Mouse (Mus musculus) regulatory T cell (primary cell): ENCODE data around the gene Ttll5.

Source experiments
- in situ Hi-C: fragments of 300-600 bp; cut with MboI, MseI; formaldehyde crosslinking; loops from one replicate; pipeline ENCODE4 v1.15.1; 2025; ENCODE audit warnings: high pct_unique_total_duplicates

Gene Ttll5

GRCm38 (mm10) chr12:85839371-85840000 lies 15.0 kb downstream of the Ttll5 start:
- in situ Hi-C loops = no loop called here

DNA sequence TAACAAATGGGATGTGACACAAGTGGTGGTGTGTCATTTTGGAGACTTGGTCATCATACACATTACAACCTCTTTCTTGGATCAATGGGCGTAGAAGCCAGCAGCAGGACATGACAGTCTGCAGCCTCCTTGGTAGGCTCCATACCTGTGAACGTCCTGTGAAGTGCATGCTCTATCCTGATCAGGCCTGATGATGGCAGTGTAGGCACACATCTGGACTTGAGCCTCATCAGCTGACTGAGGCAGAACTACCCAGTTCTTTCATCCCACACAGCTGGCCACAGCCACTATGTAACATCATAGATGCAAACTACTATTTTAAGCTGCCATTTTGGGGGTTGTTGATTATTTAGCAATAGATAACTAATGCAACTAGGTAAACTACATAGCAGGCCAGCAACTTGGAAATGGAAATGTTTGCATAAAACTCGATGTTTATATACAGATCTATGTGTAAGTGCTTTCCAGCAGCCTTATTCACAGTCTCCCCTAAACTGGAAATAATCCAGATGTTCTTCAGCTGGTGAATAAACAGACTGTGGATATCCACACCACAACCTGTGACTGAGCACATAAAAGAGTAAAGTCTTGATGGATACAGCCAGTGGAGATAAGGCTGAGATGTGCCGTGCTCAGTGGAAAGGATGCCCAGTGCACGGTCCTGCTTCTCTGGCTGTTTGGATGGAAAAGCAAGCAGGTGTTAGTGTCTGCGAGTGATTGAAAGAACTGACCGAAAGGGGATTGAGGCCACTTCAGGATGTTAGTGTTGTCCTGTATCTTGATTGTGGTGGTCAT lies 23.9 kb downstream of the Ttll5 start:
- in situ Hi-C loops = loop anchor here (10.0 kb wide), 1 partner anchor 226 kb away; the partner anchor contains the start of gene Tgfb3

DNA sequence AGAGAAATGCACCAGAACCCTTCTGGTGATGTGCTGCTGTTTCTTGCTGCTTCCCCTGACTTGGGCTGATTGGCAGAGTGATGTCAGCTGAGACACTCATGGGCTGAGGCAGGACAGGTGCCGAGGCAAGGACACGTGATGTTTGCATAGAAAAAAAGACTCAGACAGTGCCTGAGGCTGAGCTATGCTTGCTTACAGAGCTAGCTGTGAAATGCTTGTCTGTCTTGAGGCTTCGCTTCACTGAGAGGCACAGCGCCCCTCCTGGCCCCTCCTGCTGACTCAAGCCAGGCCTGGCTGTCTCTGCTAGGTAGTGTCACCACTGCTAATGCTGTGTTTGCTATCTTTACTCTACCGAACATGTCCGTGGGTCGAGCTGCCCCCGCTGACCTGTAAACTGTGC lies 26.2 kb downstream of the Ttll5 start:
- in situ Hi-C loops = no loop called here

- in situ Hi-C loops = no loop called here
Measured at GRCm38 (mm10) chr12:85853836-85854235, 29.4 kb downstream of the Ttll5 start.

GRCm38 (mm10) chr12:85854271-85854670 lies 29.8 kb downstream of the Ttll5 start:
- in situ Hi-C loops = no loop called here

GRCm38 (mm10) chr12:85857300-85857699 lies 32.8 kb downstream of the Ttll5 start:
- in situ Hi-C loops = no loop called here

DNA sequence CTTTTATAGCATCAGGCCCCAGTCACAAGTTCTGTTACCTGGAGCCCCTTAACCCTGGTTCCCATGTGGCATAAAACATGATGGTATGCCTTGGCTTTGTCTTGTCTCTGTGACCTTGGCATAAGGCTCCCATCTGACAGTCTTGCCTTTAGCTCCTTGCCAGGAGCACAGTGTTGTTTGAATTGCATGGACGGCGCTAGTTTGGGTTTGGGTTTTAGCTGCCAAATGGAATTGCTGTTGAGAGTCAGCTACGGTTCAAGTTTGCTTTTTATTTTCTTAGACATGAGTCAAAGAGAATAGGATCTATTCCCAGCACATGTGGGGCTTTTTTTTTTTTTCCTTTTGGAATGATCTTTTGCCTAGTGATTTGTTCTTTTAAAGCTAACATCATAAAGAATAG lies 34.7 kb downstream of the Ttll5 start:
- in situ Hi-C loops = no loop called here

DNA sequence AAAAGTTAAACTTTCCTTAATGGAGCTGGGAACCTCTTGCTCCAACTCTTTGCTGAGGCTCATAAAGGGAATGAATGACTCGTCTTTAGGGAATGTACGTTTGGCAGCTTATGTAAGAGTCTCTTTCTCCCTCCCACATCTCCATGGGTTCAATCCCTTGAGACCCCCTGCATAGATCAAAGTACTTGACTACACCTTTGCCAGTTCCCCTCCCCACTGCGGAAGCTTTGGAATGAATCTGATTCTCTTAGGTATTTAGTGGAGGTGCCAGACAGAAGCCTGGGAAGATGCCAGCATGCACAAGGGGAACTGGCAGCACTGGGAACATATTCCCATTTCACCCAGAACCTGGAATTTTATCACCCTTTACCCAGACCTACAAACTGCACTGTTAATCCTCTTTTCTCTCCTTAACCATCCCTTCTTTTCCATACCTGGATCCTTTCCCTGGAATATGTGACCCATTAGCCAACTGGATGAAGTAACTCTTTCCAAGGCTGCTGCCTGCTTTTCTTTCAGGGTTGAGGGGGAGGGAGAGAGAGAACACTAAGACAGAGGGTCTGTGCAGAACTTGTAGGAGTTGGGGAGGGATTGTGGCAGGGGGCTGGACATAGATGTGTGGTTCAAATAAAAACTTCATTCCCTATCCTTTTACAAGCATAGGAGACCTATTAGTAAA lies 35.2 kb downstream of the Ttll5 start:
- in situ Hi-C loops = no loop called here

- in situ Hi-C loops = no loop called here
Measured at GRCm38 (mm10) chr12:85862514-85862913, 38.1 kb downstream of the Ttll5 start.

GRCm38 (mm10) chr12:85865526-85865925 lies 41.1 kb downstream of the Ttll5 start:
- in situ Hi-C loops = no loop called here

- in situ Hi-C loops = no loop called here
Measured at GRCm38 (mm10) chr12:85866624-85867023, 42.2 kb downstream of the Ttll5 start.

GRCm38 (mm10) chr12:85867125-85867524 lies 42.7 kb downstream of the Ttll5 start:
- in situ Hi-C loops = no loop called here

DNA sequence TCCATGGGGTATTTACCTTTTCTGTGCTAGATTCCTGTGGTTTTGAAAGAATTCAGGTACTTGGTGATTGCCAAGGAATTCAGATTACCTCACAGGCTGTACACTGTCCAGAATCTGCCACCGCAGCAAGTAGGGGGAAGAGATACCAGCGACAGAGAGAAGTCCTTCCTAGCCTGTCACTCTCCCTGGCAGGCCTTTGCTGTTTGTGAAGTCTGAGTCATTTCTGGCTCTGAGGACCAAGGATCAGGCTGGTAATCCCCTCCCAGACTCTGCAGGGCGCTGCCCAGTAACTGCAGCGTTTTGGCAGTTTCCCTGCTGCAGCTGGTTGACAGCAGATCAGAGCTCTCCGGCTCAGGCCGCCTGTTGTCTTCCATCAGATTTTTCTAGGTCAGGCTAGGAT lies 45.0 kb downstream of the Ttll5 start:
- in situ Hi-C loops = no loop called here

DNA sequence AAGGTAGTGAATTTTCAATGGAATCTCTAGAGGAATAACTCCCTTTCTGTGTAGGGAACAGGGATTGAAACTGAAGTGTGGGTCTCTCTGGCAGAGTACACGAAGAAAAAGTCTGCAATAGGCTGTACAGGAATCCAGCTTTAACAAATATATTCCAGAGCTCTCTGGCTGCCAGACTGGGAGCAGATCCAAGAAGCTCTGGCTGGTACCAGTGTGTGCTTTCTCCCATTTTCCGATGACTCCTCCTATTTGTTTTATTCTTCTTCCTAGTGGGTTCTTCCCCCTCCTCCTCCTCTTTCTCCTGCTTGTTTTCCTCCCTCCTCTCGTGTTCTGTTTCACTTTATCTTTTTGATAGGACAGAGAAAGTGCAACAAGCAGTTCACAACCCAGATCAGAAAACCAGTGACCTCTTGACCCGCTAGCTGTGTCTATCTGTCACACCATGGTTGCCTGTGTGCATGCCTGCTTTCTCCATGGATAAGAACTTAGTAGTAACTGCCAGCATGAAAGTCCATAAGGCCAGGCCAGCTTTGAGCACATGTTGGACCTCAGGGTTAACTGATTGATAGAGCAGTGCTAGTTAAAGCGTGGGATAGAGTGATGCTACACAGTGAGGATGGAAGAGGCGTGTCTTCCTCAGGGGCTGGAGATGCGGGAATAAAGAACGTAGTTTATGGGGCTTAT lies 55.3 kb downstream of the Ttll5 start:
- in situ Hi-C loops = no loop called here

DNA sequence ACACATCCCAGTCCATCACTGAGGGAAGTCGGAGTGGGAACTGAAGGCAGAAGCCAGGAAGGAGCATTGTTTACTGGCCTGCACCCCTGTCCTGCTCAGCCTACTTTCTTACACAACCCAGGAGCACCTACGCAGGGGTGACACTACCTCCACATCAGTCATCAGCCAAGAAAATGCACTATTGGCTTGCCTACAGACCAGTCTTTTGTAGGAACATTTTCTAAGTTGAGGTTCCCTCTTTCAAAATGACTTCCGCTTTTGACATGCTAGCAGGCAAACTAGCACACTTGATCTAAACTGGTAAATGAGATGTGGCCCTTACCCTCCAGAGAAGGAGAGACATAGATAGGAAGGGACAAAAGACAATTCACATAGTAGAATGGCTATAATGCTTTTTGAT lies 60.6 kb downstream of the Ttll5 start:
- in situ Hi-C loops = no loop called here

- in situ Hi-C loops = no loop called here
Measured at GRCm38 (mm10) chr12:85890054-85890453, 65.6 kb downstream of the Ttll5 start.

DNA sequence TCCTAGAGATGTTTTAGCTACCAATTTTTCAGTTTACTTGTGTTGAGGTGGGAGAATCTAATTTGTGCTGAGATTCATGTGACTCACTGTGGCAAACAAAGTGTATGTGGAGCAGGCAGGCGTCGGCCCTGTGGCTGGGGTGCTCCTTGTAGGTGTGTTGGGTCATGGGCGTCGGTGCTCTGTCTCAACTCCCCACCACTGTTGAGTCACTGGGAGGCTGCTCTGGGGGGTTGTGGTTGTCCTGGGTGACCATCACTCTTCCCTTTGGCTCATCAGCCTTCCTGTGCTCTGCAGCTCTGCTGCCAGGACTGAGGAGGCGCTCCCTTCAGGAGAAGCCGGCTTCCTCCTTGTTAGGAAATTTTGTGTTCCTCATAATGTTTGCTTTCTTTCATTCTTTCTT lies 79.5 kb downstream of the Ttll5 start:
- in situ Hi-C loops = no loop called here

DNA sequence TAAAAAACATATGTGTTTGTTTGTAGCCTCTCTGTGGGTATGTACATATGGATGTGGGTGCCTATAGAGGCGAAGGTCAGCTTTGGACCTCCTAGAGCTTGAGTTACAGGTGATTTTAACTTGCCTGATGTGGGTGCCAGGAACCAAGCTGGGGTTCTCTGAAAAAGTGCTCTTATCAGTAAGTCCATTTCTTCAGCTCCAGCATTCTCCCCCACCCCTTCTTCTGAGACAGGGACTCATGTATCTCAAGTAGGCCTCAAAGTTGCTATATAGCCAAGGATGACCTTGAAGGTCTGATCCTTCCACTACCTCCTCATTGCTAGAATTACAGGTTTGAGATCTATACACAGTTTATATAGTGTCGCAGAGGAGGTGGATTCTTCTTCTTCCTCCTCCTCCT lies 81.2 kb downstream of the Ttll5 start:
- in situ Hi-C loops = no loop called here

GRCm38 (mm10) chr12:85907896-85908295 lies 83.4 kb downstream of the Ttll5 start:
- in situ Hi-C loops = no loop called here

- in situ Hi-C loops = no loop called here
Measured at GRCm38 (mm10) chr12:85910811-85911210, 86.4 kb downstream of the Ttll5 start.

DNA sequence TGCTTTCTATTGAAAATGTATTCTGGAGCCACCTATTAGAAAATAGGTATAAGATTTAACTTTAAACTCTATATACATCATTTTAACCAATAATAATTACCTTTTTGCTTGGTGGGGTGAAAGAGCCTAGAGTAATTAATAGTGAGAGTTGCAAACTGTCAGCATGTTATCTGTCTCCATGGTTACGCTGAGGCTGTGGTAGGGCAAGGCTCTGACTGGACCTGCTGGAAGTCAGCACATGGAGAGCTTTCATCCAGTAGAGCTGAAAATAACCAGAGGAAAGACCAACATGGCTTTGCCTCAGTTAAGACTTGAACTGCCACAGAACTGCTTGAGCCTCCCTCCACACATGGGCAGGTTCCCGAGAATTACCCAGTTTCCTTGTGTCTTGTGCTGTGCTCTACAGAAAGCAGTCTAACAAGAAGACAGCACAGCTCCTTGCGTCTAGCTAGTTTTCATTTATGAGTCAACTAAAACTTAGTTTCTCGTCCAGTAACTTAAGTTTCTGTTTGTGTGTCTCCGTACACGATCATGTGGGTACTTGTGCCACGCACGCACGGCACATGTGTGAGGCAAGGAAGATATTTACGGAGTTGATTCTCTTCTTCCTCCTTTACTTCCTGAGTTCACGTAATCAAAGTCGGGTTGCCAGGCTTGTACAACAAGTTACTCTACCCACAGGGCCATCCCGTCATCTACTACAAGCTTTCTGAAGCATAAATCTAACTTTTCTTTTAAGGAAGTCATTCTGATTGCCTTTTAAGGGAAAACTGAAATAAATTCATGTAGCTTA lies 88.4 kb downstream of the Ttll5 start:
- in situ Hi-C loops = no loop called here
